Mouse (Mus musculus) kidney, adult 2 months (tissue): Measurements from ENCODE around the gene Rabac1. TPM values are rescaled to one million over a fixed set of nuclear protein-coding genes. Genes with fewer than 3 reads are reported as not detected.

ENCODE experiments used
- DNase-seq: peaks from one replicate; pipeline ENCODE4 v3.0.0; 2021
- H3K27ac ChIP-seq: fragments of 200-500 bp; 2 replicates; pipeline ENCODE4 v1.5.1; 2012; ENCODE audit warnings: low read depth, low read length, control low read depth, inconsistent platforms; ENCODE audit not compliant: insufficient read depth
- H3K27me3 ChIP-seq: fragments of 200-500 bp; replicated peaks from 2 replicates; pipeline ENCODE4 v1.6.1; 2012; ENCODE audit warnings: mild to moderate bottlenecking, moderate library complexity, low read length, inconsistent platforms; ENCODE audit not compliant: control insufficient read depth, insufficient read depth
- H3K36me3 ChIP-seq: fragments of 200-500 bp; 2 replicates; pipeline ENCODE4 v1.6.1; 2012; ENCODE audit warnings: mild to moderate bottlenecking, moderate library complexity, low read length, inconsistent platforms; ENCODE audit not compliant: control insufficient read depth, insufficient read depth
- H3K4me1 ChIP-seq: fragments of 200-500 bp; 2 replicates; pipeline ENCODE4 v1.6.1; 2011; ENCODE audit warnings: low read length; ENCODE audit not compliant: control insufficient read depth, insufficient read depth
- H3K4me3 ChIP-seq: fragments of 200-500 bp; 2 replicates; pipeline ENCODE4 v1.5.1; 2011; ENCODE audit warnings: mild to moderate bottlenecking, low read depth, low read length, control low read depth; ENCODE audit not compliant: insufficient read depth
- CTCF ChIP-seq: fragments of 200-500 bp; conservative IDR thresholded peaks from 2 replicates; pipeline ENCODE4 v1.5.1; 2011; ENCODE audit warnings: low read depth, mild to moderate bottlenecking, control low read depth, low read length, moderate library complexity, mixed read lengths; ENCODE audit not compliant: insufficient read depth, insufficient read length
- POLR2A ChIP-seq: fragments of 200-500 bp; IDR thresholded peaks from one replicate; pipeline ENCODE4 v1.6.1; 2011; ENCODE audit warnings: low read depth, low read length, control low read depth
- WGBS: fragments of 180-500 bp; shearing (Covaris S2); methylation state at CpG from one replicate; pipeline ENCODE4 v1.1.7; 2018; 5-methylcytosine and 5-hydroxymethylcytosine counted together
- polyA plus RNA-seq: library from polyadenylated mRNA; depleted of rRNA; stranded (reverse); fragments of >200 nt; gene quantifications from 2 replicates; pipeline ENCODE4 v1.2.3, GENCODE M21; 2012

The Rabac1 gene
- polyA plus RNA-seq, 1 experiment, result 549 TPM

GRCm38 (mm10) chr7:24968463-24968862, 4.1 kb downstream of the Rabac1 start:
- no peak overlapping the region for H3K4me3 ChIP-seq
- peaks cover 7% of the 10 kb centered on the region; the same call in 1 of the 2 replicates for H3K4me1 ChIP-seq
- WGBS, result 71% methylated on average over 6 of the region's 6 CpGs
- no peaks in the 10 kb centered on the region for H3K27me3 ChIP-seq
- TF ChIP-seq CTCF (no peak), POLR2A (no peak)
- DNase-seq, result no peak
- H3K36me3 ChIP-seq, result no peaks in the 10 kb centered on the region
- no peak overlapping the region for H3K27ac ChIP-seq

GRCm38 (mm10) chr7:24967966-24968365, 4.6 kb downstream of the Rabac1 start:
- WGBS, result 89% methylated on average over 8 of the region's 8 CpGs
- Histone ChIP-seq H3K27ac (no peak overlapping the region), H3K4me3 (no peak overlapping the region), H3K27me3 (no peaks in the 10 kb centered on the region), H3K36me3 (no peaks in the 10 kb centered on the region), H3K4me1 (peaks cover 7% of the 10 kb centered on the region; the same call in 1 of the 2 replicates)
- no peak for DNase-seq
- TF ChIP-seq POLR2A (no peak), CTCF (no peak)

- TF ChIP-seq CTCF (peak; percentile 76), POLR2A (no peak)
- Histone ChIP-seq H3K4me3 (no peak overlapping the region), H3K4me1 (no peaks in the 10 kb centered on the region), H3K36me3 (no peaks in the 10 kb centered on the region), H3K27ac (no peak overlapping the region), H3K27me3 (no peaks in the 10 kb centered on the region)
- 10% methylated on average over 5 of the region's 5 CpGs for WGBS
- DNase-seq, result peak; percentile 84
Measured at GRCm38 (mm10) chr7:24964897-24965535, 7.5 kb downstream of the Rabac1 start.

- 73% methylated on average over 2 of the region's 2 CpGs for WGBS
- Histone ChIP-seq H3K4me3 (no peak overlapping the region), H3K36me3 (no peaks in the 10 kb centered on the region), H3K27ac (no peak overlapping the region), H3K27me3 (no peaks in the 10 kb centered on the region), H3K4me1 (no peaks in the 10 kb centered on the region)
- TF ChIP-seq POLR2A, result no peak
- no peak for TF ChIP-seq CTCF
- no peak for DNase-seq
Measured at GRCm38 (mm10) chr7:24964288-24964687, 8.3 kb downstream of the Rabac1 start.

- H3K27me3 ChIP-seq, result no peaks in the 10 kb centered on the region; the same call in 1 of the 2 replicates
- no peak for TF ChIP-seq POLR2A
- no peak for TF ChIP-seq CTCF
- H3K4me1 ChIP-seq, result no peaks in the 10 kb centered on the region
- H3K27ac ChIP-seq, result no peak overlapping the region
- DNase-seq, result no peak
- H3K4me3 ChIP-seq, result no peak overlapping the region
- WGBS, result 8% methylated on average over 32 of the region's 33 CpGs
- no peaks in the 10 kb centered on the region for H3K36me3 ChIP-seq
Measured at GRCm38 (mm10) chr7:24955226-24955625, 17.3 kb downstream of the Rabac1 start.

GRCm38 (mm10) chr7:24954450-24954849, 18.1 kb downstream of the Rabac1 start:
- DNase-seq, result peak; percentile 8
- Histone ChIP-seq H3K4me3 (peak overlapping the region; percentile 46), H3K27ac (no peak overlapping the region), H3K36me3 (no peaks in the 10 kb centered on the region), H3K27me3 (no peaks in the 10 kb centered on the region; the same call in 1 of the 2 replicates), H3K4me1 (no peaks in the 10 kb centered on the region)
- no peak for TF ChIP-seq POLR2A
- no peak for TF ChIP-seq CTCF
- 3% methylated on average over 30 of the region's 30 CpGs for WGBS

- Histone ChIP-seq H3K27ac (no peak overlapping the region), H3K4me3 (peak overlapping the region; percentile 13; the same call in 1 of the 2 replicates), H3K36me3 (no peaks in the 10 kb centered on the region), H3K4me1 (no peaks in the 10 kb centered on the region), H3K27me3 (no peaks in the 10 kb centered on the region; the same call in 1 of the 2 replicates)
- TF ChIP-seq POLR2A, result no peak
- no peak for TF ChIP-seq CTCF
- 7% methylated on average over 23 of the region's 24 CpGs for WGBS
- DNase-seq, result no peak
Measured at GRCm38 (mm10) chr7:24953966-24954365, 18.6 kb downstream of the Rabac1 start.
